Mouse (Mus musculus): ENCODE results near the gene Wdr91.

- no peak for TF ChIP-seq CTCF (IDR thresholded peaks at IDR 0.05; ENCODE audit: borderline replicate concordance, extremely low read depth, insufficient read depth, insufficient read length)
- TF ChIP-seq POLR2A (IDR thresholded peaks at IDR 0.05; ENCODE audit: borderline replicate concordance, extremely low read depth, insufficient read depth, insufficient read length, poor library complexity, severe bottlenecking) = no peak
Measured at GRCm38 (mm10) chr6:34955862-34956241, 45.2 kb upstream of the Wdr91 start.
